Mouse (Mus musculus) ES-E14 (cell line): ENCODE measurements around the gene Krt78. TPM values are rescaled to one million over a fixed set of nuclear protein-coding genes. Genes with fewer than 3 reads are reported as not detected.
A peak's percentile ranks its signal among the peaks of the same experiment; 100 is the strongest.

Source experiments
- DNase-seq: peaks from one replicate; pipeline ENCODE4 v3.0.0-alpha.2; 2013; ENCODE audit warnings: low read depth, low spot score
- H3K27ac ChIP-seq: 2 replicates; pipeline ENCODE4 v1.5.1; 2012; ENCODE audit warnings: low read depth, mild to moderate bottlenecking, low read length, moderate library complexity, mixed read lengths; ENCODE audit not compliant: poor library complexity, insufficient read depth, severe bottlenecking
- H3K36me3 ChIP-seq: 2 replicates; pipeline ENCODE4 v1.6.1; 2012; ENCODE audit warnings: mild to moderate bottlenecking, low read length, moderate library complexity, mixed read lengths; ENCODE audit not compliant: control insufficient read depth, poor library complexity, insufficient read depth, severe bottlenecking
- H3K4me1 ChIP-seq, 2 experiments: fragments of 150-350 bp in 1 of 2; sonication (generic) in 1 of 2; 2 replicates each; pipeline ENCODE4 v1.6.1; 2012; ENCODE audit warnings: low read length in 2 of 2, mild to moderate bottlenecking in 1 of 2, mixed read lengths in 1 of 2; ENCODE audit not compliant: control insufficient read depth in 2 of 2, insufficient read depth in 2 of 2, poor library complexity in 1 of 2
- H3K4me3 ChIP-seq, 2 experiments: fragments of 150-350 bp in 1 of 2; sonication (generic) in 1 of 2; 2 replicates each; pipeline ENCODE4 v1.5.1; 2012; ENCODE audit warnings: low read length in 2 of 2, low read depth in 1 of 2, mild to moderate bottlenecking in 1 of 2, mixed read lengths in 1 of 2; ENCODE audit not compliant: insufficient read depth in 1 of 2, poor library complexity in 1 of 2, severe bottlenecking in 1 of 2
- H3K9ac ChIP-seq: 2 replicates; pipeline ENCODE4 v1.6.1; 2012; ENCODE audit warnings: low read depth, mild to moderate bottlenecking, low read length, mixed read lengths; ENCODE audit not compliant: poor library complexity, insufficient read depth, severe bottlenecking
- H3K9me3 ChIP-seq: fragments of 150-350 bp; sonication (generic); 2 replicates; pipeline ENCODE4 v1.6.1; 2012; ENCODE audit warnings: low read depth, mild to moderate bottlenecking, low read length; ENCODE audit not compliant: control insufficient read depth, insufficient read depth
- CHD2 ChIP-seq: IDR thresholded peaks from 2 replicates; pipeline ENCODE4 v1.6.1; 2014; ENCODE audit warnings: mild to moderate bottlenecking, low read depth, low read length, inconsistent platforms
- HCFC1 ChIP-seq: IDR thresholded peaks from 2 replicates; pipeline ENCODE4 v1.6.1; 2012; ENCODE audit warnings: low read length, inconsistent platforms, borderline replicate concordance; ENCODE audit not compliant: insufficient read depth
- MAFK ChIP-seq: IDR thresholded peaks from 2 replicates; pipeline ENCODE4 v1.6.1; 2014; ENCODE audit warnings: mild to moderate bottlenecking, low read depth, low read length, inconsistent platforms; ENCODE audit not compliant: insufficient read depth
- ZC3H11A ChIP-seq: IDR thresholded peaks from 2 replicates; pipeline ENCODE4 v1.6.1; 2012; ENCODE audit warnings: low read depth, mild to moderate bottlenecking, inconsistent platforms, low read length, borderline replicate concordance
- ZNF384 ChIP-seq: IDR thresholded peaks from 2 replicates; pipeline ENCODE4 v1.6.1; 2012; ENCODE audit warnings: low read depth, low read length, inconsistent platforms
- in situ Hi-C, 2 experiments: fragments of 600-800 bp; cut with MboI; formaldehyde crosslinking; loops; one replicate each; pipeline ENCODE4 v1.15.1; 2025; ENCODE audit warnings: low sequenced_read_pairs in 2 of 2, inconsistent platforms in 1 of 2; ENCODE audit not compliant: unreplicated experiment in 2 of 2
- total RNA-seq: library from RNA; depleted of rRNA; stranded (reverse); fragments of 300-350 nt; gene quantifications from 2 replicates; pipeline ENCODE4 v1.2.3, GENCODE M21; 2012

The Krt78 gene
- total RNA-seq, 1 experiment: 0.09 TPM

DNA sequence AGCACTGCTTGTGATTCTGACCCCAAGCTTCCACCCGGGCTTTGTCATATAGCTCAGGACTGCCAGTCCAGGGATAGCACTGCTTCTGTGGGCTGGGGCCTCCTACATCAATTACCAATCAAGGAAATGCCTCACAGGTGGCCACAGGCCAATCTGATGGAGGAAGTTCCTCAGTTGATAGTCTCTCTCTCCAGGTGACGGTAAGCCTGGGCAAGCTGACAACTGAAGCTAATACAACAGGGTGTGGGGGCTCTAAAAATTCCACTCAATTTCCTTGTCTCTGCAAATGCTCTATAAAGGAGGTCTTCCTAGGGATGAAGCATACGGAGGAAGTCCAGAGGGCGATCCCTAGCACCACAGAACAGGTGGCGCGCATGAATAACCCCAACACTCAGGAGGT lies 36.9 kb upstream of the Krt78 start:
- TF ChIP-seq ZC3H11A: no peak
- no peak for TF ChIP-seq MAFK
- no peak for TF ChIP-seq CHD2
- no peak for TF ChIP-seq HCFC1
- no peak for TF ChIP-seq ZNF384
- Histone ChIP-seq H3K27ac (no peak overlapping the region), H3K4me3 (no peak overlapping the region), H3K9me3 (no peaks in the 10 kb centered on the region), H3K9ac (no peak overlapping the region), H3K36me3 (no peaks in the 10 kb centered on the region), H3K4me1 (peaks cover 0 to 4% of the 10 kb centered on the region in 2 experiments; a peak in 1 of 4 replicates)
- in situ Hi-C loops: loop anchor here (5.0 to 25.0 kb wide), 2 partner anchors 76 to 654 kb away; no protein-coding TSS in a partner anchor
- DNase-seq: no peak

- no peak for DNase-seq
- Histone ChIP-seq H3K36me3 (no peaks in the 10 kb centered on the region), H3K27ac (no peak overlapping the region), H3K4me3 (no peak overlapping the region), H3K4me1 (peaks cover 0 to 6% of the 10 kb centered on the region in 2 experiments; a peak in 1 of 4 replicates), H3K9ac (no peak overlapping the region), H3K9me3 (no peaks in the 10 kb centered on the region)
- in situ Hi-C loops: loop anchor here (5.0 to 25.0 kb wide), 3 partner anchors 74 to 654 kb away; no protein-coding TSS in a partner anchor
- TF ChIP-seq ZC3H11A (no peak), ZNF384 (no peak), CHD2 (no peak), HCFC1 (no peak), MAFK (no peak)
Measured at GRCm38 (mm10) chr15:101988714-101989113, 34.6 kb upstream of the Krt78 start.

DNA sequence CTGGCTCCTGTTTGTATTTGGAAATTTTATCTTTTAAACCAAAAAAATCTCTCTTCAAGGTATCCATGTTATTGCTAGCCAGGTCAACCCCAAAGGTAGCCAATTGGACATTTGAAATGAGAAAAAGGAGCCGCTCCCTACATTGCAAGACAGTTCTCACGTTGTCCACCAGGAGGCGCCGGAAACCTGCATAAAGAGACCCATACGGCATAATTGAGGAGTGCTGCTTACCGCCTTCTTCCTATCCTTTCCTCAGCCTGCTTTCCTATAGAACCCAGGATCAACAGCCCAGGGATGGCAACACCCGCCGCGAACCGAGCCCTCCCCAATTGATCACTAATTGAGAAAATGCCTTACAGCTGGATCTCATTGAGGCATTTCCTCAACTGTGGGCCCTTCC lies 34.0 kb upstream of the Krt78 start:
- Histone ChIP-seq H3K9me3 (no peaks in the 10 kb centered on the region), H3K36me3 (no peaks in the 10 kb centered on the region), H3K9ac (no peak overlapping the region), H3K27ac (no peak overlapping the region), H3K4me1 (peaks cover 0 to 11% of the 10 kb centered on the region in 2 experiments; a peak in 1 of 4 replicates), H3K4me3 (no peak overlapping the region)
- TF ChIP-seq CHD2 (no peak), HCFC1 (no peak), ZC3H11A (peak; percentile 100)
- DNase-seq: peak; percentile 86
- in situ Hi-C loops: loop anchor here (5.0 to 25.0 kb wide), 3 partner anchors 74 to 653 kb away; no protein-coding TSS in a partner anchor

DNA sequence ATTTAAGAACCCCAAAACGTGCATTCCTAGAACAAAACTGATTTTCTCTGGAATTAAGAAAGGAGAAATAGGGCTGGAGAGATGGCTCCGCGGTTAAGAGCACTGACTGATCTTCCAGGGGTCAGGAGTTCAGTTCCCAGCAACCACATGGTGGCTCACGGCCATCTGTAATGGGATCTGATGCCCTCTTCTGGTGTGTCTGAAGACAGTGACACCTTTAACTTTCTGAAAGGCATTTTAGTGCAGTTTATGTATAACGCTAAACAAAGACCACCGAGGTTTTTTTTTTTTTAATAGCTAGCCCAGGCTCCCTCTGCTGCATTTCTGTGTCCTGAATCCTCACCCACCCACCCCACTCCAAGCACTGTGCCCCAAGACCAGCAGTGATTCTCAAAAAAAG lies 30.7 kb upstream of the Krt78 start:
- Histone ChIP-seq H3K4me3 (no peak overlapping the region), H3K4me1 (peaks cover 0 to 10% of the 10 kb centered on the region in 2 experiments; a peak in 1 of 4 replicates), H3K27ac (no peak overlapping the region), H3K9ac (no peak overlapping the region), H3K9me3 (no peaks in the 10 kb centered on the region), H3K36me3 (no peaks in the 10 kb centered on the region)
- in situ Hi-C loops: loop anchor here (5.0 to 25.0 kb wide), 3 partner anchors 78 to 650 kb away; no protein-coding TSS in a partner anchor
- no peak for TF ChIP-seq ZC3H11A
- no peak for TF ChIP-seq CHD2
- no peak for TF ChIP-seq HCFC1
- no peak for TF ChIP-seq MAFK
- TF ChIP-seq ZNF384: no peak
- DNase-seq: no peak

- Histone ChIP-seq H3K36me3 (no peaks in the 10 kb centered on the region), H3K4me3 (peak overlapping the region; percentile 32 to 44; a peak in 3 of 4 replicates), H3K9me3 (no peaks in the 10 kb centered on the region), H3K27ac (peak overlapping the region; percentile 74; the same call in 1 of the 2 replicates), H3K4me1 (peaks cover 0 to 10% of the 10 kb centered on the region in 2 experiments; a peak in 1 of 4 replicates), H3K9ac (peak overlapping the region; percentile 64)
- peak; percentile 98 for DNase-seq
- peak; percentile 22; the same call in 1 of the 2 replicates for TF ChIP-seq HCFC1
- no peak for TF ChIP-seq MAFK
- TF ChIP-seq ZC3H11A: peak; percentile 97
- peak; percentile 82 for TF ChIP-seq ZNF384
- TF ChIP-seq CHD2: peak; percentile 81
- in situ Hi-C loops: loop anchor here (10.0 to 25.0 kb wide), 2 partner anchors 647 to 649 kb away; no protein-coding TSS in a partner anchor
Measured at GRCm38 (mm10) chr15:101983949-101984601, 30.0 kb upstream of the Krt78 start.
